Mouse (Mus musculus) midbrain, embryonic 14.5 days (tissue): ENCODE data around the gene Esyt2. TPM values are rescaled to one million over a fixed set of nuclear protein-coding genes. Genes with fewer than 3 reads are reported as not detected.
A peak's percentile ranks its signal among the peaks of the same experiment; 100 is the strongest.

ENCODE experiments used
- ATAC-seq: fragments of 200-750 bp; cut with Nextera tagmentation; 2 replicates; pipeline ENCODE4 v1.8.0; 2017; ENCODE audit warnings: moderate number of reproducible peaks, moderate library complexity; ENCODE audit not compliant: low FRiP score, low TSS enrichment
- DNase-seq: peaks from one replicate; pipeline ENCODE4 v3.0.0-alpha.2; 2015
- H3K27ac ChIP-seq: fragments of 300-500 bp; sonication (generic); replicated peaks from 2 replicates; pipeline ENCODE4 v1.5.1; 2014; ENCODE audit warnings: mild to moderate bottlenecking, low read depth, low read length, moderate library complexity
- H3K27me3 ChIP-seq: fragments of 300-500 bp; sonication (generic); 2 replicates; pipeline ENCODE4 v1.6.1; 2014; ENCODE audit warnings: low read length, control low read depth, mixed read lengths; ENCODE audit not compliant: control insufficient read depth, insufficient read depth
- H3K36me3 ChIP-seq: fragments of 300-500 bp; sonication (generic); 2 replicates; pipeline ENCODE4 v1.6.1; 2014; ENCODE audit warnings: low read length, control low read depth; ENCODE audit not compliant: control insufficient read depth, insufficient read depth
- H3K4me1 ChIP-seq: fragments of 300-500 bp; sonication (generic); 2 replicates; pipeline ENCODE4 v1.6.1; 2014; ENCODE audit warnings: mild to moderate bottlenecking, antibody characterized with exemption, low read length, control low read depth; ENCODE audit not compliant: control insufficient read depth, insufficient read depth
- H3K4me2 ChIP-seq: fragments of 300-500 bp; sonication (generic); 2 replicates; pipeline ENCODE4 v1.6.1; 2014; ENCODE audit warnings: mild to moderate bottlenecking, low read length, moderate library complexity
- H3K4me3 ChIP-seq: fragments of 300-500 bp; sonication (generic); replicated peaks from 2 replicates; pipeline ENCODE4 v1.5.1; 2014; ENCODE audit warnings: low read depth, low read length
- H3K9ac ChIP-seq: fragments of 300-500 bp; sonication (generic); replicated peaks from 2 replicates; pipeline ENCODE4 v1.6.1; 2014; ENCODE audit warnings: mild to moderate bottlenecking, low read length, moderate library complexity
- H3K9me3 ChIP-seq: fragments of 300-500 bp; sonication (generic); 2 replicates; pipeline ENCODE4 v1.6.1; 2016; ENCODE audit warnings: low read length, control low read depth, mixed read lengths; ENCODE audit not compliant: control insufficient read depth
- WGBS: fragments of 180-500 bp; shearing (Covaris S2); extraction: QIAGEN DNeasy Blood & Tissue Kit; methylation state at CpG from one replicate; pipeline ENCODE4 v1.1.7; 2014; 5-methylcytosine and 5-hydroxymethylcytosine counted together
- polyA plus RNA-seq: library from polyadenylated mRNA; unstranded; fragments of >200 nt; fragmentation: Nextera tagmentation; extraction: Ambion mirVana; gene quantifications from 2 replicates; pipeline ENCODE4 v1.2.1, GENCODE M21; 2014

Esyt2 gene
- 13.3 and 18.5 TPM in 2 replicates for polyA plus RNA-seq

DNA sequence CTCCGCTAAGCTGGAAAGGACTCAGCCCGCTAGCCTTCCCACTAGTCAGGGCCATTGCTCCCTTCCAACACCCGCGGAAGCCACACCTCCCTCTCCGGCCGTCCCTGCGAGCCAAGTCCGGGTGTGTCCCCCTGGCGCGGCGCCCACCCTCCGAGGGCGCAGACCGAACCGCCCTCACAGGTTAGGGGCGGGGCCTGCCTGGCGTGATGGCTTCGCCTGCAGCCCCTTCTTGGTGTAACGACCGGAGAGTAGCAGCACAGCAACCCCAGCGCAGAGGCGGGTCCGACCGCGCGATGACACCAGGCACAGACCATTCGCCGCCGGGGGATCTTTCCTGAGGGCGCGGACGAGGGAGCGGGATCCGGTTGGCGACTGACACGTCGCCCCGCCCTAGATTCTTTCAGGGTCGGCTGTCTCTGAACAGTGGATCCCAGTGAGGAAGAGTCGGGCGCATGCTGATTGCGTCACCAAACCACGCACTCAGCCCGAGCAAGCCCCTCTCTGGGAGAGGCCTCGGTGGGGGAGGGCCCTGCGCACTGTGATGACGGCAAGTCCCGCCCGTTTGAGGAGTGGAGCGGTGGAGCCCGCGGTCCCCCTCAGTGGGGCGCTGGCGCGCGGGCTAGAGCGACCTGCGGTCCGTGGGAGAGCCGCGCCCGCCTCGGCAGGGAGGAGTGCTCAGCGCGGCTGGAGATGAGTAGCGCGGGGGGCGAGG lies at the start of gene Esyt2:
Esyt2 (plus strand) TSS at position 544 of the 712 bp plus-strand sequence.
- Histone ChIP-seq H3K4me2 (peak within 1 kb of the TSS; percentile 96), H3K4me1 (peaks cover 5% of the 10 kb centered on the region)

DNA sequence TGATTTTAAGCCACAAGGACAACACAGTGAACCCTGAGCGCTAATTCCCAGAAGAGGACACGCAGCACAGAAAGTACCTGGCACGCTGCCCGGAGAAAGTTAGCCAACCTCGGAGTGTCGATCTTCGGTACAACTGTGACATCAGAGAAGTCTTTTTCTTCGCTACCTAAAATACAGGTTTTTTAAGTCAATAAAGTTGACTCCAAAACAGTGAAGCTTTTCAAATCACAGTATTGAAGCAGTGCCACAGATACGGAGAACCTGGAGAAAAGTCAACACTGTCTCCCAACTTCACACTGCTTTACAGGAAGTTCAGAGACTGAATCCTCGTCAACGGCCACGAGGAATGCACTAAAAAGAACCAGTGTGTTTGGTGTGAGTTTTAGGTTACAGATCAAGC lies 49.4 kb upstream of the Esyt2 start:
- 80% methylated on average over 12 of the region's 12 CpGs for WGBS

More for the DNA sequence above, at the start of gene Esyt2:
- under 1% methylated on average over 67 of the region's 68 CpGs for WGBS
- Histone ChIP-seq H3K27ac (peak within 1 kb of the TSS; percentile 98), H3K9ac (peak within 1 kb of the TSS; percentile 94), H3K27me3 (no peaks in the 10 kb centered on the region), H3K9me3 (no peaks in the 10 kb centered on the region), H3K36me3 (no peaks in the 10 kb centered on the region), H3K4me3 (peak within 1 kb of the TSS; percentile 97)
- peak; percentile 100 for DNase-seq
- ATAC-seq, result peak; percentile 97

DNA sequence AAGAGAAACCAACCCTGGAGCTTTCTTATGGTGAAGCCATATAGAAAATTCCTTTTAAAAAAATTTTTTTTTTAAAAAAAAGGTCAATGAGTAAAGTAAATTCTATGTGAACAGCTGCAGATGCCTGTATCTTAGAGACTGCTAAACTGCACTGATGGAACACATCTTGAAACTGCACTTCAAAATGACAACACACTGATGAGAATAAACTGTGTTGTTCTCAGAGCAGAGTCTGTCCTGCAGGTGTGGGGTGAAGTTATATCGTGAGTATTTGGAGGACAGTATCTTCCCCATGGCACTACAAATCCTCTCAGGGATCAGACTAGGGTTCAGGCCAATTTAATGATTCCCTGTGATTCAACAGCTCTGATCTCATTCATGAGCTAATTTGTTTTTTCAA lies 48.9 kb upstream of the Esyt2 start:
- no peaks in the 10 kb centered on the region for H3K27me3 ChIP-seq
- H3K36me3 ChIP-seq, result peaks cover 8% of the 10 kb centered on the region; the same call in 1 of the 2 replicates
- no peak overlapping the region for H3K9ac ChIP-seq
- 82% methylated on average over 1 of the region's 1 CpGs for WGBS
- DNase-seq, result no peak
- no peaks in the 10 kb centered on the region for H3K9me3 ChIP-seq
- no peak overlapping the region for H3K27ac ChIP-seq
- H3K4me1 ChIP-seq, result no peaks in the 10 kb centered on the region
- H3K4me3 ChIP-seq, result no peak overlapping the region
- no peak for ATAC-seq
- H3K4me2 ChIP-seq, result no peak overlapping the region

More for the DNA sequence above, 49.4 kb upstream of the Esyt2 start:
- H3K27ac ChIP-seq, result no peak overlapping the region
- H3K27me3 ChIP-seq, result no peaks in the 10 kb centered on the region
- no peaks in the 10 kb centered on the region for H3K4me1 ChIP-seq
- no peak for ATAC-seq
- no peak overlapping the region for H3K4me3 ChIP-seq
- no peaks in the 10 kb centered on the region for H3K9me3 ChIP-seq
- no peak overlapping the region for H3K4me2 ChIP-seq
- DNase-seq, result peak; percentile 16
- peaks cover 8% of the 10 kb centered on the region; the same call in 1 of the 2 replicates for H3K36me3 ChIP-seq
- no peak overlapping the region for H3K9ac ChIP-seq

DNA sequence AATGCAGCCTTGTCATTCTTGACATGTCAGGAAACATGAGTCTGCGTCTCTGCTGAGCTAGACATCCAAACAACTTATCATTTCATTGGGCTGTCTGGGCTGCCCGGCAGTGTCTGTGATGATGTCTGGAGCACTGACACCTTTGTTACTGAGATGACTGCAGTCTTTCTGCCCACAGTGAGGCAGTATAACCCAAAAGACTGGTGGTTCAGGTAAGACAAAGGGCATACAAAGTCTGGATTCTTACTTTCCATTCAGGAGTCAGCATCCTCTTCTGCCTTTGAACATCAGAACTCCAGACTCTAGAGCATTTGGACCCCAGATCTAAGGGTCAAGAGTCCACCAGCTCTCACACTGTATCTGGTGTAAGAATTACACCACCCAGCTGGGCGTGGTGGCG lies 45.6 kb upstream of the Esyt2 start:
- no peak overlapping the region for H3K4me2 ChIP-seq
- no peaks in the 10 kb centered on the region for H3K4me1 ChIP-seq
- H3K9ac ChIP-seq, result no peak overlapping the region
- WGBS, result 84% methylated on average over 4 of the region's 4 CpGs
- H3K27me3 ChIP-seq, result no peaks in the 10 kb centered on the region
- DNase-seq, result peak; percentile 5
- no peak for ATAC-seq
- H3K4me3 ChIP-seq, result no peak overlapping the region
- H3K36me3 ChIP-seq, result peaks cover 10% of the 10 kb centered on the region; the same call in 1 of the 2 replicates
- H3K9me3 ChIP-seq, result no peaks in the 10 kb centered on the region
- no peak overlapping the region for H3K27ac ChIP-seq

DNA sequence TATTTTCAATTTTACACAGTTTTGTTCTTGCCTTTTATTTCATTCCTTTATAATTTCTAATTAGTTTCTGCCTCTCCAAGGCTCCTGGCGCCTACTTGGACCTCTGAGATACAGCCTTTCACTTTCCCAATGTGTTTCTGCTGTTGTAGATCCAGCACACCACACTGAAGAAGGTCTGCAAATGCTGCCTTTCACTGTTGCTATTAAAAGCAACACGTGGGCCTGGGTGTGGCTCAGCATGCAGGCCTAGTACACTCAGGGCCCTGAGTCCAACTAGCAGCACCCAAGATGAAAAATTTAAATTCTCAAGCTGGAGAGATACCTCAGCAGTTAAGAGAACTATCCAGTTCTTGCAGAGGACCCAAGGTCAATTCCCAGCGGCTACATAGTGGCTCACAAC lies 44.3 kb upstream of the Esyt2 start:
- 90% methylated on average over 3 of the region's 3 CpGs for WGBS
- DNase-seq, result no peak

DNA sequence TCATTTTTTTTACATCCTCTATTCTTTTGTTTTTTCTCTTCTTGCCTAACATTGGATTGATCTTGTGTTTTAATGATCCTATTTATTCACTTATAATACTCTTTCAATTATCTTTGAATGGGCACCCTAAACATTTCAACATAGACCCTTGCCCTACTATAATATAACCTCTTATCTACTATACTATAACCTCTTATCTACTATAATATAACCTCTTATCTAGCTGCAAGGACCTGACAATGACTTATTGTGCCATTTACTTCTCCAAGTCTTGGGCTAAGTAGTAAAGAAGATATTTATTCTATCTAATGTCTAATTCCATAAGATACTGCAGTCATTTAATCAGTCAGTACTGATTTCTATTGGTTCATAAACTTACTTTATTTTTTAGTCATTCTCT lies 42.6 kb upstream of the Esyt2 start:
- H3K4me1 ChIP-seq, result no peaks in the 10 kb centered on the region
- no peak overlapping the region for H3K4me2 ChIP-seq
- H3K36me3 ChIP-seq, result peaks cover 17% of the 10 kb centered on the region
- no peak for DNase-seq
- H3K4me3 ChIP-seq, result no peak overlapping the region
- H3K27me3 ChIP-seq, result no peaks in the 10 kb centered on the region
- H3K27ac ChIP-seq, result no peak overlapping the region
- no peak overlapping the region for H3K9ac ChIP-seq
- no peaks in the 10 kb centered on the region for H3K9me3 ChIP-seq
- ATAC-seq, result no peak

More for the DNA sequence above, 44.3 kb upstream of the Esyt2 start:
- H3K4me1 ChIP-seq, result no peaks in the 10 kb centered on the region
- no peak overlapping the region for H3K4me2 ChIP-seq
- ATAC-seq, result no peak
- H3K9me3 ChIP-seq, result no peaks in the 10 kb centered on the region
- H3K4me3 ChIP-seq, result no peak overlapping the region
- no peak overlapping the region for H3K9ac ChIP-seq
- H3K27me3 ChIP-seq, result no peaks in the 10 kb centered on the region
- no peak overlapping the region for H3K27ac ChIP-seq
- peaks cover 11% of the 10 kb centered on the region for H3K36me3 ChIP-seq

DNA sequence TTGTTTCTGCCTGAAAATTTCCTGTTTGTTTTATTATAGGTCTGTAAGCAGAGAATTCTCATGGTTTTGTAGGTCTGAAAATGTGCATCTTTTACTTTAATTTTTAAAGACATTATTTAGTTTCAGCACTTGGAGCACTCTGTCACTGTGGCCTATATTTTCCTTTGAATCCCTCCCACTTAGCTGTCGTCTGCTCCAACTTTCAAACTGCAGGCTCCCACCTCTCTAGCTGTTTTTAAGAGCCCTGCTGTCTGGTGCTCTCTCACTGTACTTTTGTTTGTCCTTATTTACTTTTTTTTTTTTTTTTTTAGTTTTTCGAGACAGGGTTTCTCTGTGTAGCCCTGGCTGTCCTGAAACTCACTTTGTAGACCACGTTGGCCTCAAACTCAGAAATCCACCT lies 42.2 kb upstream of the Esyt2 start:
- no peak overlapping the region for H3K4me3 ChIP-seq
- peaks cover 20% of the 10 kb centered on the region for H3K36me3 ChIP-seq
- no peaks in the 10 kb centered on the region for H3K4me1 ChIP-seq
- 83% methylated on average over 3 of the region's 3 CpGs for WGBS
- H3K4me2 ChIP-seq, result no peak overlapping the region
- H3K27ac ChIP-seq, result no peak overlapping the region
- H3K9ac ChIP-seq, result no peak overlapping the region
- DNase-seq (no peak), ATAC-seq (no peak)
- no peaks in the 10 kb centered on the region for H3K9me3 ChIP-seq
- H3K27me3 ChIP-seq, result no peaks in the 10 kb centered on the region

DNA sequence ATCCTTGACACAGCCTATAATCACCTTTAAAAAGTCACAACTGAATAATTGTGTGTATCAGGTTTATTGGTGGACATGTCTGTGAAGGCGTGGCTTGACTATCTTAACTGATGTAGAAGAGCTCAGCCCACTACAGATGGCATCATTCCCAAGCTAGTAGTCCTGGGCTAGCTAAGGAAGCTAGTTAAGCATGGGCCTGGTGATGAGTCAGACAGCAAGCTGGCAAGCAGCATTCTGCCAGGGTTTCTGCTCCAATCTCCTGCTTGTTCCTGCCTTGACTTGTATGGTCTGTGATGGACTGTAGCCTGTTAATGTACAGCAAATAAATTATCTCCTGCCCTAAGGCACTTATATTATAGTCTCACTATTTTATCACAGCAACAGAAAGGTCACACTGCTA lies 36.4 kb upstream of the Esyt2 start:
- Histone ChIP-seq H3K9ac (no peak overlapping the region), H3K4me2 (no peak overlapping the region), H3K4me3 (no peak overlapping the region), H3K27me3 (no peaks in the 10 kb centered on the region), H3K27ac (no peak overlapping the region), H3K4me1 (no peaks in the 10 kb centered on the region), H3K36me3 (peaks cover 55% of the 10 kb centered on the region), H3K9me3 (no peaks in the 10 kb centered on the region)
- DNase-seq (no peak), ATAC-seq (no peak)
- WGBS, result 84% methylated on average over 1 of the region's 1 CpGs

DNA sequence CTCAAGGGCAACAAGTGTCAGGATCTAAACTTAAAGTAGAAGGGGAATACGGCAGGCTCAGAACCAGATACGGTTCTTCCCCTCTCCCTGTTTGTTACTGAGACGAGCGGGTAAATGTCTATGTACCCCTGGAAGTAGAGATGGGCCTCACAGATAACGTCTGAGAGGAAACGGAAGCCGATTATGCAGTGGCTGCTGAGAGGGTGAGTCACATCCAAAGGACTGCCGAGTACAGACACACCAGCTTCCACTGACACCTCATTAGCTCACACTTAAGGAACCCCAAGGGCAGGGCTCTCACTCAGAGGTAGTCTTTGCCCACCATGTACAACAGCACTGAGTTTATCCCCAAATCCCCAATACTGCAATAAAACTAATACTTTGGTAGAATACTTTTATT lies 26.3 kb upstream of the Esyt2 start:
- no peaks in the 10 kb centered on the region for H3K27me3 ChIP-seq
- no peak overlapping the region for H3K4me3 ChIP-seq
- peaks cover 19% of the 10 kb centered on the region for H3K36me3 ChIP-seq
- H3K9me3 ChIP-seq, result no peaks in the 10 kb centered on the region
- no peak for DNase-seq
- no peak overlapping the region for H3K9ac ChIP-seq
- H3K4me2 ChIP-seq, result no peak overlapping the region
- no peaks in the 10 kb centered on the region for H3K4me1 ChIP-seq
- no peak overlapping the region for H3K27ac ChIP-seq
- 85% methylated on average over 8 of the region's 8 CpGs for WGBS
- ATAC-seq, result no peak
